Mouse (Mus musculus) Patski (cell line): ENCODE measurements around the gene 1700001P01Rik. TPM values are rescaled to one million over a fixed set of nuclear protein-coding genes. Genes with fewer than 3 reads are reported as not detected.
A peak's percentile ranks its signal among the peaks of the same experiment; 100 is the strongest.

Experiments used
- ATAC-seq: fragments of 100-300 bp; one replicate; pipeline ENCODE4 v1.8.0; 2021
- CTCF ChIA-PET: fragments of 350-600 bp; sonication (Branson Sonifier 250); formaldehyde crosslinking; loops from one replicate; lab custom pipeline; 2022; ENCODE audit warnings: inconsistent platforms; lab: Charles Lee
- POLR2A ChIA-PET: fragments of 350-600 bp; sonication (Branson Sonifier 250); formaldehyde crosslinking; loops from one replicate; lab custom pipeline; 2022; ENCODE audit warnings: antibody characterized with exemption, inconsistent platforms; lab: Charles Lee
- DNase-seq: peaks from one replicate; pipeline ENCODE4 v3.0.0-alpha.2; 2011; ENCODE audit warnings: low read depth, low spot score
- H3K27me3 ChIP-seq: fragments of 371-371 bp; one replicate; pipeline ENCODE4 v1.5.1; 2021
- CTCF ChIP-seq: fragments of 100-300 bp; IDR thresholded peaks from one replicate; pipeline ENCODE4 v1.5.1; 2021
- in situ Hi-C: fragments of 300-500 bp; cut with MboI; formaldehyde crosslinking; loops from 3 replicates; pipeline ENCODE4 v1.11.1; 2018; ENCODE audit warnings: low pct_unique_long_range_greater_than_20kb, mixed read lengths
- polyA plus RNA-seq: library from polyadenylated mRNA; unstranded; gene quantifications from one replicate; pipeline ENCODE4 v1.2.3, GENCODE M21; 2021

The 1700001P01Rik gene
- polyA plus RNA-seq, 1 experiment from 2014 or later = 0.10 TPM

DNA sequence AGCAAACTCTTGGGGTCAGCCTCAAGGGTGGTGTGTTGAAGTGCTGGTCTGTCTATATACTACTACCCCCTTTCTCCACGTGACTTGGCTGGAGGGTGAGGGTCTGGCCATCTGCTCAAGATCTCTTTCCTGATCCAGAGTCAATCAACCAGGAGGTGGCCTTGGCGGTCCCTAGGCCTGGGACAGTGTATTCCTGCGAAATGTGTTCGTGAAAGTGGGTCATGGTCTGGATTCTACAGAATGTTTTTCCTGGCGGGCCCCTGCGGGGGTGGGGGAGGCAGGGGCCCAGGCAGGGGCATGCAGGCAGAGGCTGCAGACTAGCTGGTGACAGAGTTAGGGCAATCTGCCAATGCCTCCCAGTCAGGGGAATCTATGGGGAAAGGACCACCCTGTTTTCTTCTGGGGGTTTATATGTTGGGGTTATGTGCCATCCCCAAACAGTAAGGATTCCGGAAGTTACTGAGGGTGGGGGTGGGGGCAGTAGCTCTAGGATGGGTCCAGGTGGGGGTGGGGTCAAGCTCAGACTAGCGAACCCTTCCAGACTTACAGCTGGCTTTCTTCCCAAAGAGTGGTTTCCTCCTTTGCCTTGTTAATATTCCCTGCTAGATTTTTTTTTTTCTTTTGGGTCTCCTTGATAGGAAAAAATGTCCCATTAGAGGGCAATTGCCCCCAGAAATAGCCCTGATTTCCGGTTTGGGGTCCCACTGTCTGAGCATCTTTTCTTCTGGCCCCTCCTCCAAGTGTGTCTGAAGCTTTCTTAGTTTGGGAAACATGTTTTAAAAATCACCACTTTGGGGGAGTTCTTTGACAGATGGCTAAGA, 29.3 kb upstream of the 1700001P01Rik start:
- POLR2A ChIA-PET = interaction anchor here (0.6 to 1.4 kb wide), 5 partner anchors 8 to 358 kb away, joined by 3 to 6 read pairs (median 4); no protein-coding TSS in a partner anchor
- no peaks in the 10 kb centered on the region for H3K27me3 ChIP-seq
- no peak for TF ChIP-seq CTCF
- no peak for DNase-seq
- CTCF ChIA-PET = interaction anchor here (1.0 kb wide), 1 partner anchor 23 kb away, joined by 3 read pairs; no protein-coding TSS in a partner anchor
- ATAC-seq = no peak
- in situ Hi-C loops = no loop called here

DNA sequence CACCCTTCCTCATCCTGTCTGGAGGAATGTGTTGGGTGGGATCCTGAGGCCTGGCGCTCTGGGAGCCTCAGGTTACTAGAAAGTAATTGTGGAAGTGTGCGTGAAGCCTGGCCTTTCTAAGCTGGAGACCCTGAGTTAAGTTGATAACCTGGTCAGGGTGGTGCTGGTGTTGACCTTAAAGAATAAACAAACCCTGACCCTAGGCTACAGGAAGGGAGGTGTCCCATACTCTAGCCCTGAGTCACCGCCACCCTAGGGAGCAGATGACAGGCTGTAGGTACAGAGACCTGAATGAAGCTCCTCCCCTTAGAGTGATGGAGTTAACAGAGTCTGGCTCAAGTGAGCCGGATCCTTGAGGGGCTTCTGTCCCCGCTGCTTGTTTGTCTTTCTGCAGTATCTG, 28.1 kb upstream of the 1700001P01Rik start:
- no peaks in the 10 kb centered on the region for H3K27me3 ChIP-seq
- DNase-seq (no peak), ATAC-seq (no peak)
- TF ChIP-seq CTCF = no peak
- POLR2A ChIA-PET = interaction anchor here (0.8 kb wide), 1 partner anchor 10 kb away, joined by 4 read pairs; no protein-coding TSS in a partner anchor
- in situ Hi-C loops = no loop called here
- CTCF ChIA-PET = no interaction called here

DNA sequence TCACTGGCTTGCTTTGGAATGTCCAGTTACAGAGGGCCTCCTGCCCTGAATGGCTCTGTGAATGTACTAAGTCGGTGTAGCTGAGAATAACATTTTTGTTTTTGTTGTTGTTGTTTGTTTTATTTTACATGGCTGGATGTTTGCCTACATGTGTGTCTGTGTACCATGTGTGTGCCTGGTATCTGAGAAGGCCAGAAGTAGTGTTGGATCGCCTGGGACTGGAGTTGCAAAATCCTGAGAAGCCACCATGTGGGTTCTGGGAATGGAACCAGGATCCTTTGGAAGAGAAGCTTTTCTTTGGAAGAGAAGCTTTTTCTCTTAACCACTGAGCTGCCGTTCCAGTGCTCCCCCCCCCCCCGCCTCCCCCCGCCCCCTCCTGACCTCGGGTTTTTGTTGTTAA, 26.8 kb upstream of the 1700001P01Rik start:
- TF ChIP-seq CTCF = no peak
- no peaks in the 10 kb centered on the region for H3K27me3 ChIP-seq
- ATAC-seq (no peak), DNase-seq (no peak)
- CTCF ChIA-PET = interaction anchor here (4.3 kb wide), 1 partner anchor 11 kb away, joined by 32 read pairs; no protein-coding TSS in a partner anchor
- in situ Hi-C loops = no loop called here
- POLR2A ChIA-PET = interaction anchor here (1.2 to 6.7 kb wide), 2 partner anchors 12 to 29 kb away, joined by 3 to 133 read pairs; no protein-coding TSS in a partner anchor

DNA sequence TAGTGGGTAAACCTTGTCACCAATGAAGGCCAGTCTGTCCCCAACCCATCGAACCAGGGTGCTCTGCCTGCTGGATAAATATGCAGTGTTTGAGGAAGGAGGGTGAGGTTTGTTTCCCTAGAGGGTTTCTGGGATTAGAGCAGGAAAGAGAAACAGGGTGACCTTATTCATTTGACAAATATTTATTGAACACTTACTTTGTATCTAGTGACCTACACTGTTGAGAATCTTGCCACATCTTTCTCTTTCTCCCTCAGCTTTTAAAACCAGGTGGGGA, 26.4 kb upstream of the 1700001P01Rik start:
- ATAC-seq (no peak), DNase-seq (no peak)
- CTCF ChIA-PET = interaction anchor here (1.6 to 4.3 kb wide), 2 partner anchors 11 to 82 kb away, joined by 5 to 32 read pairs; partner anchors contain the start of gene Fbxo47
- TF ChIP-seq CTCF = no peak
- POLR2A ChIA-PET = interaction anchor here (0.9 to 6.7 kb wide), 3 partner anchors 12 to 38 kb away, joined by 3 to 133 read pairs (median 3); partner anchors contain the start of gene B230217C12Rik
- no peaks in the 10 kb centered on the region for H3K27me3 ChIP-seq
- in situ Hi-C loops = no loop called here

DNA sequence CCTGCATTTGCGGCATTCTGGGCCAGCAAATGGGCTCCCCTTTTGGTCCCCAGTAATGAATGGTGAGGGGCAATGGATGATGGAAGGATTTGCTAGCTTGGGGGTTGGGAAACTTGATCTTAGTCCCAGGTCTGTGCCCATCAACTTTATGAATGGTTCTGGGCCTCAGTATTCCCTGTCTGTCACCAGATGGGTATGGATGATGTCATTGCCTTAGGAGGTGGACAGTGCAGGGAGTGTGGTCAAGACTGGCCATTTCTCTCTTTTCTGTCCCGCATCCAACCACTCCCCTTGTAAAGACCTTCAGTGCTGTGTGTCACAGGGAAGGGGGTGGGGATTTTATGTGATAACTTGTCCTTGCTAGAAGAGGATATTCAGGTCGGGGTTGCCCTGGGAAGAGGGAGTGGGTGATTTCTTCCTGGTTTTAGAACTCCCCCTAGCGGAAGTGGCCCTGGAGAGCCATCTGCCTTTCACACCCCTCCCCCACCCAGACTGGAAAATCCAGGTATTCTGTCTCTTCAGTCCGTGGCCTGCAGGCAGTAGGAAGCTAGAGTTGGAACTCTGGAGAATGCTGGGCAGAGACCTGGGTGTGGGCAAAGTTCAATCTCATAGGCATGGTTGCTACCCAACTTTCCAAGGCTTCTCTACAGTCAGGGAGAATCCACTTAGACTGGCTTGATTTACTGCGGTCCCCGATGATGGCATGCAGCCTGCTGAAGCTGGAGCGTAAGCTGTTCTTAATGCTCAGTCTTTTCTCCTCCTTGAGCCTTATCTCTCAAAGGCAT, 25.9 kb upstream of the 1700001P01Rik start:
- DNase-seq (no peak), ATAC-seq (no peak)
- TF ChIP-seq CTCF = no peak
- ChIA-PET POLR2A (interaction anchor here (0.9 to 6.7 kb wide), 3 partner anchors 13 to 39 kb away, joined by 3 to 133 read pairs (median 3); partner anchors contain the start of gene B230217C12Rik), CTCF (interaction anchor here (1.6 to 4.3 kb wide), 4 partner anchors 12 to 83 kb away, joined by 4 to 32 read pairs (median 7); partner anchors contain the start of gene Fbxo47)
- no peaks in the 10 kb centered on the region for H3K27me3 ChIP-seq
- in situ Hi-C loops = no loop called here

DNA sequence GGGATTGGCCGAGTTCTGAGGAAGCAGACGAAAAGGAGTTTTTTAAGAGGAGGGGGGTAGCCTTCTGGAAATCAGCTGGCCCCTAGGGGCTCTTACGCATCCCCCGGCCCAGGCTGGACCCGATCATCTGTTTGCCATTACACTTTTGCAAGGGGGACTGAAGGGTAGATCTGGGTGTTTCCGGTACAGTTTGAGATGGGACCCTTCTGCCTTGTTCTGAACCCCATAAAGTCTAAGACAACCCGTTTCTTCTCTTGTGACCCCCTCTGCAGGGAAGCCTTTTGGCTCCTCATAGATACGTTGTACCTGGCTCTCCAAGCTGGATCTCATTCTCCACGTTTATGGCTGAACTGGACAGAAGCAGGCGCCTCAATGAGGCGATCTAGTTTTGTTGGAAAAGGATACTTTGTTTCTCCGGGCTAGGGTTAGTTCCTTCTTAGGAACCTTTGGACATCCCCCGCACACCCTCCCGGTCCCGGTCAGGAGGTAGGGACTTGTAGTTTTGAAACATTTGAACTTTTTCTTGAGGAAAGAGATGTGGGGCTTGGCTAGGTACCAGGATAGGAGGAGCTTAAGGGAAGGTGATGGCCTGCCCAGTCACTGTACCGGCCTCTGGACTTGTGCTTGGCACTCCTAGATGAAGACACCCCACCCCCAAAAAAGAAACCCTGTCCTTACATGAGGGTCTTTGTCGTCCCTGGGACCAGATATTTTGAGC, 25.1 kb upstream of the 1700001P01Rik start:
- CTCF ChIA-PET = interaction anchor here (1.6 to 4.3 kb wide), 4 partner anchors 12 to 83 kb away, joined by 4 to 32 read pairs (median 7); partner anchors contain the start of gene Fbxo47
- in situ Hi-C loops = no loop called here
- H3K27me3 ChIP-seq = no peaks in the 10 kb centered on the region
- POLR2A ChIA-PET = interaction anchor here (0.9 to 6.7 kb wide), 2 partner anchors 14 to 91 kb away, joined by 3 to 133 read pairs; no protein-coding TSS in a partner anchor
- no peak for DNase-seq
- no peak for TF ChIP-seq CTCF
- ATAC-seq = no peak

DNA sequence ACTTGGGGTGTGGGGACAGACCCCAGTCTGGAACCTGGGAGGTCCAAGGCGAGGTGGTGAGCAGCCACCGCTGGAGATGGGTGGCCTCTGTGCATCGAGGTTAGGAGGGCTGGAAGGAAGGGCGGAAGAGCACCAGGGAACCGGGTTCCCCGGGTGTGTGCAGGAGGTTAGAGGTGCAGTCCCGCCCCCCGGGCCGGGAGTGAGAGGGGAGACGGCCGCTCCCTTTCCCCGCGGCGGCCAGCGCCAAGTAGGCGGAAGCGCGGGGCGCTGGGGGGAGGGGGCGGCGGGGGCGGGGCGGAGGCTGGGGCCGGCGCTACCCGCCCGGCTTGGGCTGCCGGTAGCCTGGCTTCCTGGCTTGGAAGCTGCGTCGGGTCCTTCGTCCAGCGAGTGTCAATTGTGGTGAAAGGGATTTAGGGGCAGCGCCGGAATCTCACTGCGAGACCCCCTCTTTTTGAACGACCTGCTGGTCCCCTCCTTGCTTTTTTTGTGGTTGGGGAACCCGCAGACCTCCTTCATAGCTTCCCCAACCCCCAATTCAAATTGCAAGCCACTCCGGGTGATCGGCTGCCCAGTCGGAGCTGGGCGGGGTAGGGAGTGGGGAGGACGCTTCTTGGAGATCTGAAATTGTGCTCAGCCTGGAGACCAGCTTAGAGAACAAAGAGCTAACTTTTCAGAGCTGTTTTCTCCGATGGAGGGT, 24.4 kb upstream of the 1700001P01Rik start:
- DNase-seq (no peak), ATAC-seq (peak; percentile 42)
- CTCF ChIA-PET = interaction anchor here (1.6 to 4.3 kb wide), 3 partner anchors 13 to 23 kb away, joined by 4 to 32 read pairs (median 9); no protein-coding TSS in a partner anchor
- H3K27me3 ChIP-seq = no peaks in the 10 kb centered on the region
- no peak for TF ChIP-seq CTCF
- POLR2A ChIA-PET = interaction anchor here (0.6 to 6.7 kb wide), 5 partner anchors 11 to 212 kb away, joined by 3 to 133 read pairs (median 3); partner anchors contain the start of gene Fbxo47
- in situ Hi-C loops = loop anchor here (5.0 kb wide), 2 partner anchors 82 to 187 kb away; partner anchors contain the start of genes Fbxo47 and Plxdc1

DNA sequence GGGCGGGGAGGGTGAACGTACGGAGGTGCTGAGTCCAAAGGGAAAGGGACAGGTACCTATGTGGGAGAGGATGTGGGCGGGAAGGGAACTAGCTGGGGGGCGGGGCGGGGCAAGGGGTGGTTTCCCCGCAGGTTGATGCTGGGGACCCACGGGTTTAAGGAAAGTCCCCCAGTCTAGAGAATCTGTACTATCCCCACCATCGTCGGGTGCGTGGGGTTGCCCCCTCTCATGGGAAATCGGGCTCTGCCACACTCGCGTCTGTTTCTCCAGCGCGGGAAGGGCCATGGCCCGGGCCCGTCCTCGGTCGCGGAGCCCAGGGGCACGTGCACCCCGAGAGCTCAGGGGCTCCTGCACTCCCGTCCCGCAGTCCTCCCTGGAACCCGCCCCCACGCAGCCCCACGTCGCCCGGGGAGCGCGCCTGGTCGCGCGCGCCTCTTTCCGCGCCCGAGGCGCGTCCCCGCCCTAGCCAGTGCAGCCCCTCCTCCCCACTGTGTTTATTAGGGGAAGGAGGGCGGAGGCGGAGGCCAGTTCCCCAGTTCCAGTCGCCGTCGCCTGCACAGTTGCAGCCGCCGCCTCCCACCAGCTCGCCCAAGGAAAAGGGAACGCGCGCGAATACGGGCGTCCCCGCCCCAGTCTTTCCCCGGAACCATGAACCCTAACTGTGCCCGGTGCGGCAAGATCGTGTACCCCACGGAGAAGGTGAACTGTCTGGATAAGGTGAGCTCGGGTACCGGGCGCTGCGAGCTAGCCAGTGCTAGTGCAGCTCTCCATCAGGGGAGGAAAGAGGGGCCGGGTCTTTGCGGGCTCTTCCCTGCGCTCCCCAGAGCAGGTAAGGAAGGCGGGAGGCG, 23.7 kb upstream of the 1700001P01Rik start:
- in situ Hi-C loops = loop anchor here (5.0 kb wide), 2 partner anchors 83 to 188 kb away; partner anchors contain the start of genes Fbxo47 and Plxdc1
- DNase-seq = no peak
- TF ChIP-seq CTCF = no peak
- peak; percentile 42 for ATAC-seq
- H3K27me3 ChIP-seq = no peaks in the 10 kb centered on the region
- ChIA-PET CTCF (interaction anchor here (1.8 to 4.3 kb wide), 2 partner anchors 14 to 19 kb away, joined by 9 to 32 read pairs; no protein-coding TSS in a partner anchor), POLR2A (interaction anchor here (0.6 to 6.7 kb wide), 4 partner anchors 10 to 212 kb away, joined by 3 to 133 read pairs (median 6); partner anchors contain the start of gene Fbxo47)
